Mouse (Mus musculus): Measurements from ENCODE around the gene Smap2. TPM values are rescaled to one million over a fixed set of nuclear protein-coding genes. Genes with fewer than 3 reads are reported as not detected.

Gene Smap2
- polyA plus RNA-seq, 1 experiment from 2014 or later = 40.1 TPM

- Histone ChIP-seq H3K27me3 (no peaks in the 10 kb centered on the region), H3K4me2 (replicated peaks) (no peak overlapping the region), H3K9ac (replicated peaks) (no peak overlapping the region), H3K9me3 (no peaks in the 10 kb centered on the region), H3K4me3 (no peak overlapping the region), H3K36me3 (no peaks in the 10 kb centered on the region), H3K4me1 (peaks cover 12% of the 10 kb centered on the region), H3K27ac (replicated peaks) (no peak overlapping the region)
- WGBS = 91% methylated on average over 1 of the region's 1 CpGs
- ATAC-seq (replicated peaks) = no peak
Observed at GRCm38 (mm10) chr4:120955586-120955985, 61.5 kb downstream of the Smap2 start.

GRCm38 (mm10) chr4:120953667-120954066 is 63.4 kb downstream of the Smap2 start:
- Histone ChIP-seq H3K27ac (replicated peaks) (no peak overlapping the region), H3K4me1 (peaks cover 12% of the 10 kb centered on the region), H3K4me3 (no peak overlapping the region), H3K27me3 (no peaks in the 10 kb centered on the region), H3K4me2 (replicated peaks) (no peak overlapping the region), H3K9ac (replicated peaks) (no peak overlapping the region), H3K36me3 (no peaks in the 10 kb centered on the region), H3K9me3 (no peaks in the 10 kb centered on the region)
- ATAC-seq (replicated peaks) = no peak
- 77% methylated on average over 1 of the region's 1 CpGs for WGBS

DNA sequence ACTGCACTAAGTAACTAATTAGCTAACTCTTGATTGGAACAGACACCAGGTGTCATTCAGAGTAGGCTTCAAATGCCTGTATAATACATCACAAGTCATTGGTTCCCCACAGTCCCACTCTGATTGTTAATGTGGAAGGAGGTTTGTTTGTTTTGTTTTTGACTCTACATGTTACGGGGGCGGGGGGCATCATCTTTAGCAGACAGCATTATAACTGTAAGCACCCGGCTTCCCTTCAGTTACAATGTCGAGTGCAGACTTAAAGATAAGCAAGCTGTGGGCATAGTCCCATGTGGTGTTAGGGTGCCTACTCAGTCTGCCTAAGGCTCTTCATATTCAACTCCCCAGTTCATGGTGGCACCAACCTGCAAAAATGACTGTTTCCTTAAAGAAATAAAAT is 64.0 kb downstream of the Smap2 start:
- H3K36me3 ChIP-seq = no peaks in the 10 kb centered on the region
- H3K4me3 ChIP-seq = no peak overlapping the region
- WGBS = 82% methylated on average over 4 of the region's 4 CpGs
- H3K9me3 ChIP-seq = no peaks in the 10 kb centered on the region
- H3K9ac ChIP-seq (replicated peaks) = no peak overlapping the region
- H3K4me2 ChIP-seq (replicated peaks) = no peak overlapping the region
- no peak overlapping the region for H3K27ac ChIP-seq (replicated peaks)
- H3K27me3 ChIP-seq = no peaks in the 10 kb centered on the region
- H3K4me1 ChIP-seq = peaks cover 12% of the 10 kb centered on the region
- no peak for ATAC-seq (replicated peaks)

DNA sequence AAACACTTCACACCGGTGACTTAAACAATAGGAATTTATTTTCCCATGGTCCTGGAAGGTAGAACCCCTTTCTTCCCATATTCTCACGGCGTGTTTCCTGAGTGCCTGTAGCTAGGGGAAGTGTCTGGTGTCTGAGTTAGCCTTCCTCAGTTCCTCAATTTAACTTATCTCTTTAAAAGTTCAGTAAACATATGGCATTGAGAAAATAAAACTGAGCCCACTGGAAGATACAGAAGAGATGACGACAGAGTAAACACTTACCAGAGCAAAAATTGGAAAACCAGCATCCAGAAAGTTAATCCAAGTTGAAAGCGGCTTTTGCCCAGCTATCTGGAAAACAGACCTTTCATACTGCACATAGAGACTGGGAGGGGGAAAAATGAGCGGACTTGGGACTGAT is 64.9 kb downstream of the Smap2 start:
- H3K9me3 ChIP-seq = no peaks in the 10 kb centered on the region
- ATAC-seq (replicated peaks) = no peak
- peak overlapping the region; percentile 75 for H3K4me3 ChIP-seq
- WGBS = 40% methylated on average over 6 of the region's 6 CpGs
- H3K4me1 ChIP-seq = peaks cover 12% of the 10 kb centered on the region
- H3K27ac ChIP-seq (replicated peaks) = peak overlapping the region; percentile 78
- H3K27me3 ChIP-seq = no peaks in the 10 kb centered on the region
- H3K9ac ChIP-seq (replicated peaks) = peak overlapping the region; percentile 72
- H3K36me3 ChIP-seq = no peaks in the 10 kb centered on the region
- peak overlapping the region; percentile 68 for H3K4me2 ChIP-seq (replicated peaks)

- peak; percentile 98 for ATAC-seq (replicated peaks)
- peak within 1 kb of the TSS; percentile 72 for H3K9ac ChIP-seq (replicated peaks)
Observed at GRCm38 (mm10) chr4:120951428-120951973, 65.5 kb downstream of the Smap2 start, which contains the start of gene Zfp69. Gene Zfp69, minus strand, starts transcription at chr4:120951699.

GRCm38 (mm10) chr4:120950763-120951427 is 66.2 kb downstream of the Smap2 start:
- H3K9ac ChIP-seq (replicated peaks) = peak overlapping the region; percentile 72
- H3K4me2 ChIP-seq (replicated peaks) = peak overlapping the region; percentile 68
- no peaks in the 10 kb centered on the region for H3K36me3 ChIP-seq
- 6% methylated on average over 20 of the region's 20 CpGs for WGBS
- no peaks in the 10 kb centered on the region for H3K27me3 ChIP-seq
- ATAC-seq (replicated peaks) = peak; percentile 23
- peak overlapping the region; percentile 75 for H3K4me3 ChIP-seq
- no peaks in the 10 kb centered on the region for H3K9me3 ChIP-seq
- peaks cover 12% of the 10 kb centered on the region for H3K4me1 ChIP-seq
- H3K27ac ChIP-seq (replicated peaks) = peak overlapping the region; percentile 78

More at GRCm38 (mm10) chr4:120951428-120951973, 65.5 kb downstream of the Smap2 start, which contains the start of gene Zfp69:
- H3K4me3 ChIP-seq = peak within 1 kb of the TSS; percentile 75
- H3K4me1 ChIP-seq = peaks cover 12% of the 10 kb centered on the region
- no peaks in the 10 kb centered on the region for H3K36me3 ChIP-seq
- H3K4me2 ChIP-seq (replicated peaks) = peak within 1 kb of the TSS; percentile 68
- H3K27ac ChIP-seq (replicated peaks) = peak within 1 kb of the TSS; percentile 78
- no peaks in the 10 kb centered on the region for H3K27me3 ChIP-seq
- 1% methylated on average over 60 of the region's 60 CpGs for WGBS
- H3K9me3 ChIP-seq = no peaks in the 10 kb centered on the region

DNA sequence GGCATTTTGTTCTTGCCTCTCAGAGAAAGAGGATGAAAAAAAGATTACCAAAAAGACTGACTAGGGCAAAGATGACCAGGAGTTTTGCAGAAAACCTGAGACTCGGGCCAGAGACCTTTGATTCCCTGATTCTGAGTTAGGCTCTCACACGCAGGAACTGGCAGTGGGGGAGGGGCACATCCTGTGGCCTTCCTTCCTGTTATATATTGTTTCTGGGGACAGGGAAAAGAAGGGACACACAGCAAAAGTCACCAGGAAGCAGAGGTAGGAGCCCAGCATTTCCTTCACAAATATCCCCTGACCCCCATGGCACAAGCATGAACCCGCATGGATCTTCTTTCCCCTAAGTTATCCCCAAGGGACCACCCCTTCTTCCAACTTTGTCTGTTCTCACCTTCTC is 68.1 kb downstream of the Smap2 start:
- no peaks in the 10 kb centered on the region for H3K9me3 ChIP-seq
- H3K36me3 ChIP-seq = no peaks in the 10 kb centered on the region
- peaks cover 12% of the 10 kb centered on the region for H3K4me1 ChIP-seq
- no peak overlapping the region for H3K4me2 ChIP-seq (replicated peaks)
- ATAC-seq (replicated peaks) = no peak
- no peaks in the 10 kb centered on the region for H3K27me3 ChIP-seq
- H3K27ac ChIP-seq (replicated peaks) = no peak overlapping the region
- 84% methylated on average over 3 of the region's 3 CpGs for WGBS
- H3K4me3 ChIP-seq = no peak overlapping the region
- no peak overlapping the region for H3K9ac ChIP-seq (replicated peaks)

DNA sequence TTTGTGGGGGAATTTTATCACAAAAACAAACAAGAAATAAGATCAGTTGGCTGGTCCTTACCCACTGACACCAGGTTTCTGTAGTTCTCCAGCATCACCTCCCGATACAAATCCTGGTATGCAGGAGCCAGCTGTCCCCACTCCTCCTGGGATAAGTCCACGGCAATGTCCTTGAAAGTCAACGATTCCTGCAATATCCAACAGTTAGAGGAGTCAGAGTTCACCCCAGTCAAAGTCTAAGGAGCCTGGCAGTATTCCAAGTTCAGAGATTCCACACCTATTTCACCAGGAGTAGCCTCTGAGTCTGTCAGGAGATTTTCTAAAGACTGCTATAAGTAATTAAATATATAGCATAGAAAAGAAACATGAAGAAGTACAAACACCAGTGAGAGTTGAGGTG is 82.0 kb downstream of the Smap2 start:
- Histone ChIP-seq H3K4me3 (no peak overlapping the region), H3K27me3 (no peaks in the 10 kb centered on the region), H3K36me3 (peaks cover 5% of the 10 kb centered on the region), H3K9ac (replicated peaks) (no peak overlapping the region), H3K27ac (replicated peaks) (no peak overlapping the region), H3K4me1 (no peaks in the 10 kb centered on the region), H3K4me2 (replicated peaks) (no peak overlapping the region), H3K9me3 (no peaks in the 10 kb centered on the region)
- 92% methylated on average over 3 of the region's 3 CpGs for WGBS
- ATAC-seq (replicated peaks) = no peak

- Histone ChIP-seq H3K36me3 (peaks cover 5% of the 10 kb centered on the region), H3K4me1 (no peaks in the 10 kb centered on the region), H3K4me3 (no peak overlapping the region), H3K27ac (replicated peaks) (no peak overlapping the region), H3K9me3 (no peaks in the 10 kb centered on the region), H3K9ac (replicated peaks) (no peak overlapping the region), H3K27me3 (no peaks in the 10 kb centered on the region), H3K4me2 (replicated peaks) (no peak overlapping the region)
- ATAC-seq (replicated peaks) = no peak
- 95% methylated on average over 18 of the region's 18 CpGs for WGBS
Observed at GRCm38 (mm10) chr4:120930736-120931135, 86.3 kb downstream of the Smap2 start.

DNA sequence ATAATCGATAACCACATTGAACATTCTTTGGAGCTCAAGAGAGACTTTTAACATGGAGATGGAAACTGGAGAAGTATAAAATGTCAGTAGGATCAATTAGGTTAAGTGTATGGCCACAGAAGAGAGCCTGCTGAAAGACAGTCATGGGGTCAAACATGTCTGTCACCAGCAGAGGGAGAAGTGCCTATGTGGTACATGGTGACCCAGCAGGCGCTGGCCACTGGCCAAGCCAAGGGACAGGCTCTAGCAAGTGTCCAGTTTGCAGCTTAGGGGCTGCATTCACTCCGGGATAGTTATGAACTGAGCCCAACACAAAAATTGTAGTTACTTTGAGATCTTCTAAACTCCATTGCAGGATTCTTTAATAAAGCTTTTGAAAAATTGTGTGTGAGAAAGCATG is 88.4 kb downstream of the Smap2 start:
- Histone ChIP-seq H3K4me1 (peaks cover 12% of the 10 kb centered on the region), H3K27me3 (no peaks in the 10 kb centered on the region), H3K9me3 (no peaks in the 10 kb centered on the region), H3K36me3 (peaks cover 5% of the 10 kb centered on the region), H3K9ac (replicated peaks) (no peak overlapping the region), H3K27ac (replicated peaks) (no peak overlapping the region), H3K4me3 (no peak overlapping the region), H3K4me2 (replicated peaks) (no peak overlapping the region)
- WGBS = 81% methylated on average over 3 of the region's 3 CpGs
- no peak for ATAC-seq (replicated peaks)

DNA sequence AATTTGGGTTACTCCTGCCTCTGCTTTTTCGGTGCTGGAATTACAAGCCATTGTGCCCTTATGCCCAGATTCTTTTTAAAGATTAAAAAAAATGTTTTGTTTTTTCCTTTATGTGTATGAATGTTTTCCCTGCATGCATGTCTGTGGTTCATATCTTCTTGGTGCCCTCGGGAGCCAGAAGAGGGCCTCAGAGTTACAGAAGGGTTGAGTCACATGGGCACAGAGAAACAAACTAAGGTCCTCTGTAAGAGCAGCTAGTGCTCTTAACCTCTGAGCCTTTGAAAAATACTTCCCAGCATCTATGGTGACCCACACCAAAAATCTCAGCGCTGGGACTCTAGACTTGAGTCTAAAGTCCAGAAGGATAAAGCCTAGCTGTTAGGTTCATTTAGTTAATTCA is 91.7 kb downstream of the Smap2 start:
- H3K9ac ChIP-seq (replicated peaks) = peak overlapping the region; percentile 74
- peaks cover 14% of the 10 kb centered on the region; the same call in 1 of the 2 replicates for H3K9me3 ChIP-seq
- peak overlapping the region; percentile 68 for H3K4me2 ChIP-seq (replicated peaks)
- H3K36me3 ChIP-seq = peaks cover 25% of the 10 kb centered on the region
- WGBS = 26% methylated on average over 3 of the region's 3 CpGs
- H3K4me1 ChIP-seq = peaks cover 18% of the 10 kb centered on the region
- ATAC-seq (replicated peaks) = 0 out of 2 replicates have a peak, but pooled peaks have one; percentile 38
- peak overlapping the region; percentile 64 for H3K4me3 ChIP-seq
- no peaks in the 10 kb centered on the region for H3K27me3 ChIP-seq
- peak overlapping the region; percentile 90 for H3K27ac ChIP-seq (replicated peaks)

DNA sequence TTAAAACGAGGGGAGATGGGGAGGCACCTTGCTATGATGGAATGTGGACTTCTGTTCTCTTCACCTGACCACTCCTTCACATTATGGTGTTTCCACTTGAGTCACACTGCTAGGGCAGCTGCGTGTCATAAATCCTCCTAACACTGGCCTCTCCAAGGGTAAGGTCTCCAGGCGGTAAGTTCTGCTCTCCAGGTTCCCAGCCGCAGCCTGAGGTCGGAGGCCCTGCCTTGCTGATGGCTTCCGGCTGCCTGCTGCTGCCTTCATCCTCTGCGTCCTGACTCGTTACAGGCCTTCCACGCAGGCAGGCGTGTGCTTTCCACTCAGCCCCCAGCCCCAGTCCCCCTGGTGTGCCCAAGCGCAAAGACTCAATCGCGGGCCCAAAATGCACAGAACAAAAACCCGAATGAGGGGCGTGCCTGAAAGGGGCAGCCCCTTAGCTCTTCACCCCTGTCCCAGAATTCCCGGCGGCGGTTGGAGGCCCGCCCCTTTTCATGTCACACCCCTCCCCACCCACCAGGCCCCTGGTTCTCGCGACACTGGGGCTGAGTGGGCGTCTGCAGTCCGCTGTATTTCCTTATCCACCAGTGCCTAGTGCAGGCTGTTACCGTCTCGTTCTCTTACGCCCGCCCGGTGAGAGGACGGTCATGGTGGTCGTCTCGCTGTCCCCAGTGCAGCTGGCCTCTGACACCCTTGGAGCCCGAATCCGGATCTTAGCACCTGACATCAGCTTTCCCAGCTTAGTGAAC is 92.3 kb downstream of the Smap2 start, which contains the start of gene Exo5:
Gene Exo5, minus strand, starts transcription at position 464 of the 746 bp plus-strand sequence.
- peak within 1 kb of the TSS; percentile 74 for H3K9ac ChIP-seq (replicated peaks)
- WGBS = under 1% methylated on average over 33 of the region's 33 CpGs
- H3K36me3 ChIP-seq = peaks cover 30% of the 10 kb centered on the region

More for the DNA sequence above, 92.3 kb downstream of the Smap2 start, which contains the start of gene Exo5:
- H3K4me1 ChIP-seq = peaks cover 18% of the 10 kb centered on the region
- no peaks in the 10 kb centered on the region for H3K27me3 ChIP-seq
- peak; percentile 98 for ATAC-seq (replicated peaks)
- peak within 1 kb of the TSS; percentile 68 for H3K4me2 ChIP-seq (replicated peaks)
- peaks cover 14% of the 10 kb centered on the region; the same call in 1 of the 2 replicates for H3K9me3 ChIP-seq
- peak within 1 kb of the TSS; percentile 90 for H3K27ac ChIP-seq (replicated peaks)
- peak within 1 kb of the TSS; percentile 64 for H3K4me3 ChIP-seq

Data from forebrain, embryonic 15.5 days (tissue).